Mouse (Mus musculus): ENCODE measurements around the gene Tdrd1. TPM values are rescaled to one million over a fixed set of nuclear protein-coding genes. Genes with fewer than 3 reads are reported as not detected.
A peak's percentile ranks its signal among the peaks of the same experiment; 100 is the strongest.

The Tdrd1 gene
- polyA plus RNA-seq, 1 experiment: 0.17 TPM

DNA sequence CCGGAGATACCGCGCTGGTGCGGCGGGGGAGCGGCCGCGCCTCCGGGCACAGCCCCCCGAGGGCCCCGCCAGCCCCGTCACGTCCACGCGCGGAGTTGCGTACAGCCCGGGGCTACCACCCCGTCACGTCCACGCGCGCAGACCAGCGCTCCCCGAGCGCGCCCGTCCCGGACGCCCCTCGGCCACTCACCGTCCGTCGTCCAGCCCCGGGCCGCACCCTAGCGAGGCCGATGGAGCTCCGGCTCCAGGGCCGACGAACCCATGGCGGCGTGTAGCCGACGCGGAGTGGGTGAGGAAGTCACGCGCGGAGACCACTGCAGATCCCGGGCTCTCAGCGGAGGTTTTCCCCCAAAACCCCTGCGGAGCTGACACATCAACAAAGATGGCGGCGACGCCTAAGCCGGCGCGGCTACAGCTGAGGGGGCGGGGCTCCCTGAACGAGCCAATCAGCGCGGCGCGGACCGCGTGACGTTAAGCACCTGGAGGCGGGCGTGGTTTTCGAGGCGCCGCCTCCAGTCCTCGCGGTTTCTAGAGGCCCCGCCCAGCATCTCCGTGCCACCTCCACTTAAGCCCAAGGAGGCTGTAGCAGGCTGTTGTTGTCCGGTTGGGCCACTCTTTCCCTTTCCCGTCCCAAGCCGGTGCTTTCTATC lies 4.1 kb upstream of the Tdrd1 start, which contains the start of gene Ccdc186:
Ccdc186 (minus strand) TSS at position 393 of the 650 bp plus-strand sequence.
- DNase-seq (ENCODE audit: low read depth, low spot score): peak; percentile 73
- under 1% methylated on average over 79 of the region's 79 CpGs for WGBS

DNA sequence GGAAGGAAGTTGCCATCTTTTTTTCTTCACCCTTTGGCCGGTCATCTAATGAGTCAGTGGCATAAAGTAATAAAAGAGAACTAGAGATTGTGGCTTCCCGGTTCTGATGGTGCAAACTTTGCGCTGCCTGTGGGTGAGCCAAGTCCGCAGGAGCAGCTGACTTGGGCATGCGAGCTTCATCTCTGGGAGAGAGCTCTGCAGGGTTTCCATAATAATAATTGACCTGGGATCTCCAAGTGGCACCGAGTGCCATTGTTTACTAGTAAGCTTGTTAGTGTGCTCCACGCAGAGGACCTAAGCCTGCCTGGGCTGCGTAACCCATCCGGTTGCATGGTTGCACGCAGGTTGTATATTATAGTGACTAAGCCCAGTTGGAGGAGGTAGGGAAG lies 3.6 kb upstream of the Tdrd1 start:
- DNase-seq (ENCODE audit: low read depth, low spot score): no peak
- WGBS: 6% methylated on average over 10 of the region's 10 CpGs

DNA sequence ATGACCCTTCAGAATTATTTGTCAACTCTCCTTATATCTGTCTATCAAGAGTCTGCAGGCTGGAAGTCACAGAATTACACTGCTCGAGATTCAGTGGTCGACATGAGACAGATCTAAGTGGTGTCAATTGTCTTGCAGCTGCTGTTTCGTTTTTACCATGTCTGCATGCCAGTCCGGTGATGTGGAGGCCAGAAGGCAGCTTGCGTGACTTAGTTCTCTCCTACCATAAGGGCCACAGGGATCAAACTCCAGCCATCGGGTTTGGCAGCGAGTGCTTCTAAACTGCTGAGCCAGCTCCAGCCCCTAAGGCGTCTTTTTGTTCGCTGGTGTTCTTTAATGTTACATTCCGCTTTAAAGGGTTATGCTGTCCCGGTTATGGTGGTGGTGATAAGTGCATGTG lies 2.3 kb downstream of the Tdrd1 start:
- 85% methylated on average over 11 of the region's 11 CpGs for WGBS
- no peak for DNase-seq (ENCODE audit: low read depth, low spot score)

DNA sequence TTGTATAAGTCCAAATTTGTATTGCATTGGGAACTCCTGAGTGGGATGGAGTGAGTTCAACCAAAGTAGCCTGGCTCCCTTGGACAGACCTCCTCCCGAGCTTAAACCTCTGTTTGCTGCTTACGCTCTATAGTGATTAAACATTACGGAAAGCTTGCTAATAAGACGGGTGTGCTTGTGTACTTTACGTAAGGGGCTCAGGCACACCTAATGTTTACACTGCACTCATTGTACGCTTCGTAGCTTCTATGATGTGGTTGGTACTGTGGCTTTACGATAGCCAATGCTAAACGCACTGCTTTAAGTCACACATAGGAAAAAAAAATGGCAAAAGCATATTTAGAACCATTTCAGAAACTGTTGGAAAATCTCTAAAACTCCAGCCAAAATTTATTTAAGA lies 3.3 kb downstream of the Tdrd1 start:
- no peak for DNase-seq (ENCODE audit: low read depth, low spot score)
- WGBS: 24% methylated on average over 9 of the region's 9 CpGs

DNA sequence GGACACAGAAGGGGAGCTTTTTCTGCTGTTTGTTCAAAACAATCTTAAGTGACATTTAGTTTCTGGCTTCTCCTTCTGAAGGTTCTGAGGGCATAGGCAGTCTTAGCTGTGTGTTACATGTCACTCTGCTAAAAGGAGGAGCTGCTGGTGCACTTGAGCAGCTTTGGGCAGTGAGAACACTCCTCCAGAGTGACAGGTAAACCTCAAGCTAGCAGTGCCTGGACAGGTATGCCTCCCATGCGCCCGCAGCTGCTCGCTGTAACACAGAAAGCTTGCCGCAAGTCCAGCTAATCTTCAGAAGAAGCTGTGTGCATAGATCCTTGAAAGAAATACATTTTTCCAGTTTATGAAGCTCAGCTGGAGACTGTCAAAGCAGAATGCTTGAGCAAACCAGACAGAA lies 4.2 kb downstream of the Tdrd1 start:
- no peak for DNase-seq (ENCODE audit: low read depth, low spot score)

DNA sequence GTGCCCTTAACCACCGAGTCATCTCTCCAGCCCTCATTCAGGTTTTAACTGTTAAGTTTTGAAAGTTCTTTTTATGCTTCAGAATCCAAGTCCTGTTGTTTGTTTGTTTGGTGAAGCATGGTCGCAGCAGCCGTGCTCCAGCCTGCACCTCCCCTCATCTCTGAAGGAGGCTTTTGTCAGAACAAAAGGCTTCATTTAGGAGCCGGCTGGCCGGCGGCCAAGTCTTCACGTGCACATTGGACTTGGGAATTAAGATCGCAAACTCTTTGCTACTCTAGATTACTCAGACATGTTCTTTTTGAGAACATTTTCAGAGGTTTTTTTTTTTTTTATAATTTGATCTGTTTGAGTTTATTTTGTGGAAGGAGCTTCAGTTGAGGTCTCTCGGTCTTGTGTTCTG lies 9.3 kb downstream of the Tdrd1 start:
- WGBS: 20% methylated on average over 9 of the region's 9 CpGs
- DNase-seq (ENCODE audit: low read depth, low spot score): no peak

More for the DNA sequence above, 4.2 kb downstream of the Tdrd1 start:
- 91% methylated on average over 4 of the region's 4 CpGs for WGBS

DNA sequence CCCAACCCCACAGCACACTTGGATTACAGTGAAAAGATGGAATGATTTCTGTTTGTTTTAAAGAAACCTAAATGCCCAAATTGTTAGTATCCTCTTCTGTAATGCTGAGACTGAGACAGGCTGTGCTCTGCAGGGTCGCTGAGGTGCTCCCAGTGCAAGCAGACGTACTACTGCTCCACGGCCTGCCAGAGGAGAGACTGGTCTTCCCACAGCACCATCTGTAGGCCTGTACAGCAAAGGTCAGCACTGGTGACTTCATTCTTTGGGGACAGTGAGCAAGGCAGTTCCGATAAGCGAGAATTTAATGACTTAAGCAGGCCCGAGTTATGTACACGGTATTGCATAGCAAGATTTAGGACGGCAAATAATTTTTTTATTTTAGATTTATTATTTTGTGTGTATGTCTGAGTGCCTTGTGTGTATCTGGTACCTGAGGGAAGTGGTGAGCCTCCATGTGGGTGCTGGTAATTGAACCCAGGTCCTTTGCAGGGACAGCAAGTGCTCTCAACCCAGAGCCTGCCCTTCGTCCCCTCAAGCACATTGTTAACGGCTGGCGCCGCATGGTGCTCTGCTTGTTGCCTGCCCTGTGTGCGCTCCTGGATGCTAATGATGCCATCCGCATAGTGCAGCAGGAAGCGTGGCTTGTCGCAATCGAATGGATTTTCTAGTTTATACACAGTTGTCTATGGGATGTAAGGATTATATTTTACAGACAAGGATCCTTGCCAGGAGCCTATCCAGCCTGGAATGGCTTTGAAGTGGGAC lies 13.1 kb downstream of the Tdrd1 start:
- WGBS: 78% methylated on average over 17 of the region's 17 CpGs
- DNase-seq (ENCODE audit: low read depth, low spot score): no peak

DNA sequence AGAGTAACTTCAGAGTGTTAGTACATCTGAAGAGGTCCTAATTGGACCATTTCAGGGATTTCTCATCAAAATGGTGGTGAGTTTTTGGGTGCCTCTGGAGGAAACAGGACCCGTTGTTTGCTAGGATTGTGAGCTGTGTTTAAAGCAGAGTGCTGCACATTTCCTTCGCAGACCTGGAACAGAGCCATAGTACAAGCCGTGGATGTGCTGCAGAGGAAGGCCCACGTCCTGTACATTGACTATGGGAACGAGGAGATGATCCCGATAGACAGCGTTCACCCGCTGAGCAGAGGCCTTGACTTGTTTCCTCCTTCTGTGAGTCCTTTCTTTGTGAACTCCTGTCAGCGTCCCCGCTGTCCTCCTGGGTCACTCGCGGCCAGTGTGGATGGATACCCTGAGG lies 17.0 kb downstream of the Tdrd1 start:
- 84% methylated on average over 12 of the region's 12 CpGs for WGBS
- no peak for DNase-seq (ENCODE audit: low read depth, low spot score)

DNA sequence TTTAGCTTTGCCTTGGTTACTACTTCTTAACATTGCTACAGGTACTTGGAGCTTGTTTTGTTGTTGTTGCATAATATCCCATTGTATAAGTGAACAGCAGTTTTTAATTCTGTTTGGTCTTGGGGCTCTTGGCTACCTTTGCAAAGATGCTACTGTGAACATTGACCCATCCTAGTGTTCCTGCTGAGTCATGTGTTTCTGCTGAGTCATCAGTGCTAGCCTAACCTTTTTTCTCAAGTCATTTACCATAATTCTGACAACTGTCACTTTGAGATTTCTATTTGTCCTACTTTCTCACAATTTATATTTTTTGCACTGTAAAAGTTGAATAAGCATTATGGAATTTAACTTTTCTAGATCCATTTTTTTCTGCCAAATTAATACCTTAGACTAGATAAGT lies 26.6 kb downstream of the Tdrd1 start:
- no peak for DNase-seq (ENCODE audit: low read depth, low spot score)

DNA sequence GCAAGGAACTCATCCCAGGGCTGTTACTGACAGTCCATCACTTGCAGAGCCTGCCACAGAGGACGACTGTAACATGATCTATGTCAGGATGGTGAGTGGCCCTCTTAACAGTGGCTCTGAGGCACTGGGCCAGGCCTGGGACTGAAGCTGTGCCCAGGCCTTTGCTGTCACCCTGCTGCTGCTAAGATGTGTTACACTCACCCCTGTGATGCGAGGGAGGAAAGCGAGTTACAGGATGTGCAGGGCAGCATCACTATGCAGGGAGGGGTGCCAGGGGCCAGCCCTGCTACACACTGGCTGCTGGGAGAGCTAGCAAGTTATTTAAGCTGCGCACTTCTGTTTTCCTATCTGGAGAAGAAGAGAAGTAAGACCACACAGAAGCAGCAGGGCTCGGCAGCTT lies 30.4 kb downstream of the Tdrd1 start:
- 66% methylated on average over 5 of the region's 5 CpGs for WGBS
- DNase-seq (ENCODE audit: low read depth, low spot score): no peak

DNA sequence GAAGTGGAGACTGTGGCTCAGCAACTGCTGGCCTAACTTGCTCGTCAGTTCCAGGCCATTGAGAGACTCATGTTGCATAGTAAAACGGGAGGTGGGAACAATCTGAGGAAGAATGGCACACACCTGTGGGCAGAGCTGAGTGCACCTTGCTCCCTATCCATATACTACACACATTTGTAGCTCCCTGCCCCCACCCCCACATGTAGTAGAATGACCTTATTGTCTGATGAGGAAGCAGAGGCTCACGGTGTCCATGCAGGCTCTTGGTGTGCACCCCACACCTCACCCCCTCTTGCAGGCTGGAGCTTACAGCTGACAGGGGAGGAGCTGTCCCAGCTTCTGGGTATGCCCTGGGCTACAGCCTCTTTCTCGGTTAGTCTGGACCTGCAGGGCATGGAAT lies 41.7 kb downstream of the Tdrd1 start:
- no peak for DNase-seq (ENCODE audit: low read depth, low spot score)
- WGBS: 45% methylated on average over 4 of the region's 4 CpGs

DNA sequence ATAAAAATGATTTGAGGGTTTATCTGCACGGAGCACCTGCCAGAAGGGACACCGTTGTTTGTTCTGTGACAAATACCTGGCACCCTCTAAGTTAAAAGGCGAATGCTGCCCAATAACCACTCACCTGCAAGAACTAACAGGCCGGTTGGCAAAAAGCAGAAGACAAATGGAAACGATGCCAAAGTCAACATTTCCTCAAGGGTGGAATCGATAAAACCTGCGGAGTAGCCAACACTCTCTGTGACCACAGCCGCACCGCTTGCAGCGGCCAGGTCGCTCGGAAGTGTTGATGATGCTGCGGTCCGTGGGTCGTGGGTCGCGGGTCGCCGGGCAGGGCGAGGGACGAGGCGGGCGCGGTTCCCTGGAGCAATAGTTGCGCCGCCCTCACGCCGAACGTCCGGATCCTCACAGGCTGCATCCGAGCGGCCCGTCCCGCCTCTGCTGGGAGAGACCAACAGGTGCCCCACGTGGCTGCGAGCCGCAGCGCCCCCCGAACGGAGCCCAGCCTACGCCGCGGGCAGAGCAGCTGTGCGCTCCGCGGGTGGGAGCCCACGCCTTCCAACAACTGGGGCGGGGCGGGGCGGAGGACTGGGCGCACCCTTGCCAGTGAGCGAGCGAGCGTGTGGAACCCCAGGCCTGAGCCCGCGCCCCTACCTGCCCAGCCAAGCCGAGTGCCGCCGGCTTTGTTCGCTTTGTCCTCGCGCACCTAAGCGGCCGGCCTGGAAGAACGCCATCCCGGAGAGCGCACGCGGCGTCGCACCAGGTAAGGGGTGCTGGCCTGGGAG lies 48.0 kb downstream of the Tdrd1 start, which contains the start of gene Vwa2:
Vwa2 (plus strand) TSS at position 434 of the 785 bp plus-strand sequence.
- 2% methylated on average over 71 of the region's 71 CpGs for WGBS
- DNase-seq (ENCODE audit: low read depth, low spot score): peak; percentile 29

DNA sequence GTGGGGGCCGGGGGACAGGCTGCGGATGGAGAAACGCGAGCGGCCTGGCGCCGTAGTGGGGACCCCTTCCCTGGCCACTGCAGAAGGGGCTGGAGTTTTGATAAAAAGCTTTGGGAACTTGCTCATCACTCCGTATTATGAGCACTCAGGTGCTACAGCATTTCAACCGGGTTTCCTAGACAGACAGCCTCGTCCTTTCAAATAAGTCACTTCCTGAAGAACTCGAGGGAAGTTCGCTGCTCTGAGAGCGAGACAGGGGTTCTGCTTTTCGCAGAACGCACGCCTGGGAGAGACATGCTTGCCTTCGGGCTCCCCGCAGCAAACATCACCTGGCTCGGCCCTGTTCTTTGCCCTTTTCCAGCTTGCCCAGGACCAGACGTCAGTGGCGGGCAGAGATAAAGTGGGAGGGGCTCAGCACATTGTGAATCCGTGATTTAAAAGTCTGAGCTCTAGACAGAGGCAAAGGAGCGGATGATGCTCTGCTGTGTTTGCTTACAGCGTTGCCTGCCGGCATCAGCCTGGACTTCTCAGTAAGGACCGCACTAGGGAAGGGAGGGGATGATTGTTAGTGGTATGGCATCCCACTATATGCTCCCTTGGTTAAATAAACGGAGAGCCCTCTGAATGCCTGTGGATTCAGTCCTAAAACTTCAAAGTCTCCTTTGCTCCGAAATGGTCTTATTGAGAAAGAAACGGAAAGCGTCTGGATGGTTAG lies 48.7 kb downstream of the Tdrd1 start:
- DNase-seq (ENCODE audit: low read depth, low spot score): no peak
- WGBS: 5% methylated on average over 30 of the region's 30 CpGs

DNA sequence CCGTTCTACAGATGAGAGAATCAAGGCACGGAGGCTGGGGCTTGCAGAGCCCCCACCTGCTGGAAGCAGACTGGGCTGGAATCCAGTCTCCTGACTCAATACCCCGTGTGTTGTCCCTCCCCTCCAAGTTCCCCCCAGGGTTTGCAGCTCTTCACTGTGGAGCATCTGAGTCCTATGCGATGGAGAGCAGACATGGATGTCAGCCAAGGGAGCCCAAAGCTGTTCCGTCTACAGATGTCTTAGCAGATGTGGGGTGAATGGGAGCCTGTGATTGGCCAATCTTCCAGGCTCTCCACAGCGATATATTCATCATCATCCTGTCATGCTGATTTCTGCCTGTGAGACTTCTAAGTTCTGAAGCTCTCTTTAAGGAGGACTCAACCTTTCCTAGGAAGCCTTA lies 51.4 kb downstream of the Tdrd1 start:
- no peak for DNase-seq (ENCODE audit: low read depth, low spot score)
- 72% methylated on average over 6 of the region's 6 CpGs for WGBS

DNA sequence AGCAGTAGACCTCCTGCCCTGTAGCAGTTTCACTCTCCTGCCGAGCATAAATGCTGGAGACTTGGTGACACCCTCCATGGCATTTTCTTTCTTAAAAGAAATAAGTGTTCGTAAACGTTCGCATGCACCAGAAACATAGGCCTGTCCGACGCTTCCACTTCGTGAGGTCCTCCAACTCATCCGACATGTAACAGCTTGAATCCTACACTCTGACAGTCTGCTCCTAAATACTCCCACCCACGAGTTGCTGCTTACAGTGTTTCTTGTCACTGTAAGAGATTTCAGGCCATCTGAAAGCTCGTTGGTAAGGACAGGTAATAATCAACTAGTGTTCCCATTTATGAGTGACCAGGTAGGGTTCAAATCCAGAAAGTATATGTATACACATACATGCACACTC lies 61.9 kb downstream of the Tdrd1 start:
- no peak for DNase-seq (ENCODE audit: low read depth, low spot score)
- WGBS: 82% methylated on average over 10 of the region's 10 CpGs

DNA sequence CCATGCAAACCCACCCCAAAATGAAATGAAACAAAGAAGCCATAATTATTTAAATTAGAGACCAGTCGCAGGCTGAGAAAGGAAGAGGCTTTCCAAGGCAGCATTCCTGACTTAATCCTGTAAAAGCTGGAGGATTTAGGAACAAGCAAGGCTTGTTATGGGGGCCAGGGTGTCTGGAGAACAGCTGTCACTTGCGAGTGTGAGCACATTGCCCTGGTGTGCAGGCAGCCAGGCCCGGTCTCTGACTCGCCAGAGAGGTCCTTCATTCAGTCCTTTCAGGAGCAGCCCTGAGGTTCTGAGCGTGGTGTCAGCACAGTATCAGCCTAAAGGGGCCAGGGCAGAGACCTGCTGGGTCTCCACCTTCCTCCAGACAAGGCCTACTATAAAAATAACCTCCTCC lies 62.6 kb downstream of the Tdrd1 start:
- 76% methylated on average over 5 of the region's 5 CpGs for WGBS
- DNase-seq (ENCODE audit: low read depth, low spot score): no peak

DNA sequence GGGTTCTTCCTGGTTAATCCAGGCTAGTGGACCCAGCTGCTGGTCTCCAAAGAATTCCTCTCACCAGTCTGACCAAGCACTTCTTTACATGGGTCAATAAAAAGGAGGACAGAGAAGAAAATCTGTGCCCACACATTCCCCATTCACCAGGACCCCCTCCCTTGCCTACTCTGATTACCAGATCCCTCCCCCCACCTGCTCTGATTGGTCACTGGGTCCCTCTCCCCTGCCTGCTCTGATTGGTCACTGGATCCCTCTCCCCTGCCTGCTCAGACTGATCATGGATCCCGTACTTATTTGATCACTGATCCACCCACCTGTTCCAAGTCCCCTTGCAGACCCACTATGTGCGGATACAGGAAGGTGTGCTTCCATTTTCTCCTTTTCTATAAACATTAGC lies 65.4 kb downstream of the Tdrd1 start:
- DNase-seq (ENCODE audit: low read depth, low spot score): no peak
- WGBS: 70% methylated on average over 2 of the region's 2 CpGs

DNA sequence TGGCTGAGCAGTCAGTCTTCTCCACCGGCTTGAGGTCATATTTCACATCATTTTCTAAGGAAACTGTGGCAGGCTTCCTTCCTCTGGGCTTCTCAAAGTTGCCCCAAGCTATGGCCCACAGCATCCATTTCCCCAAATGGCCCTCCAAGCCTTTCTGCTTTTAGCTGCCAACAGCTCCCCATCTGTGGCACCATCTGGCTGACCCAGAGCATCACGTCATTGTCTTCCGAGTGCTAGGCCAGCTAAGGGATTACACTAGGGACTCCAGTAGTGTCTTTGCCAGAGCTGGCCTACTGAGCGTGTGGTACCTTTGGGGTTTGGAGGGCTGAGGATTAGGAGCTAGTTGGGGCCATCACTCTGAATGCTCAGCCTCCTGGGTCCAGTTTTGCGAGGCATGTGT lies 66.6 kb downstream of the Tdrd1 start:
- 93% methylated on average over 5 of the region's 5 CpGs for WGBS
- DNase-seq (ENCODE audit: low read depth, low spot score): no peak

DNA sequence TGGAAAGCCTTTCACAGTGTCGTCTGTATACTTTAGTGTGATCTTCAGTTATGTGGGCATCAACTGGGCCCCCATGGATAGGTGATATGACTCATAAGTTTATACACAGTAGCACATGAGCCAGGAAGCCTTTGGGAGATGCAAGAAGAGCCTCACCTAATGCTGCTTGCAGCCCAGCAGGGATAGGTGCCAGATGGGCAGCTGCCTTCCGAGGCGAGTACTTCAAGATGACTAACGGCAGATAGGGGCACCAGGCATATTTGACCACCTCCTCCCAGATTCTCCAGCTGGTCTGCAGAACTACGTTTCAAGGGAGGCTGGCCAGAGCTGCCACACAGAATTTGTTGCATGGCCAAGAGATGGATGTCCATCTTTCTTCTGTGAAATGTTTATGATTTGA lies 67.3 kb downstream of the Tdrd1 start:
- no peak for DNase-seq (ENCODE audit: low read depth, low spot score)
- WGBS: 78% methylated on average over 5 of the region's 5 CpGs

DNA sequence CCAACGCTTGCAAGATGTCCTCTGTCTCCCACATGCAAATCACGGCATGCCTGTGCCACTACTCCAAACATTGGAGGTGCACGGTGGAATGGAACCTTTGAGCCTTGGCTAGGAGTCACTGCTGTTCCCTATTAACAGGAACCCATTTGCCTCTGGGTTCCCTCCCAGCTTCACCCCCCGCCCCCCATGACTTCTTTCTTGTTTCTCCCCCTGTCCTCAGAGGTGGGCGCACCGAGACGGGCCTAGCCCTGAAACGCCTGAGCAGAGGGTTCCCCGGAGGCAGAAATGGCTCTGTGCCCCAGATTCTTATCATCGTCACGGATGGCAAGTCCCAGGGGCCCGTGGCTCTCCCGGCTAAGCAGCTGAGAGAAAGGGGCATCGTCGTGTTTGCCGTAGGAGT lies 71.6 kb downstream of the Tdrd1 start:
- WGBS: 87% methylated on average over 16 of the region's 16 CpGs
- DNase-seq (ENCODE audit: low read depth, low spot score): no peak

All from large intestine, adult 2 months (tissue).